Mouse (Mus musculus) limb, embryonic 10.5 days (tissue): ENCODE measurements around the gene Abcc5. TPM values are rescaled to one million over a fixed set of nuclear protein-coding genes. Genes with fewer than 3 reads are reported as not detected.

Experiments
- DNase-seq: peaks from one replicate; pipeline ENCODE4 v3.0.0-alpha.2; 2017; ENCODE audit warnings: low spot score
- H3K27ac ChIP-seq: fragments of 300-500 bp; sonication (generic); 2 replicates; pipeline ENCODE4 v1.5.1; 2016; ENCODE audit warnings: mild to moderate bottlenecking
- H3K27me3 ChIP-seq: fragments of 300-500 bp; sonication (generic); 2 replicates; pipeline ENCODE4 v1.6.1; 2016; ENCODE audit warnings: low read depth, mild to moderate bottlenecking; ENCODE audit not compliant: poor library complexity, severe bottlenecking
- H3K36me3 ChIP-seq: fragments of 300-500 bp; sonication (generic); 2 replicates; pipeline ENCODE4 v1.6.1; 2016; ENCODE audit warnings: mild to moderate bottlenecking, moderate library complexity
- H3K4me1 ChIP-seq: fragments of 300-500 bp; sonication (generic); 2 replicates; pipeline ENCODE4 v1.6.1; 2016
- H3K4me3 ChIP-seq: fragments of 300-500 bp; sonication (generic); 2 replicates; pipeline ENCODE4 v1.5.1; 2016; ENCODE audit warnings: mild to moderate bottlenecking, moderate library complexity
- H3K9me3 ChIP-seq: fragments of 300-500 bp; sonication (generic); replicated peaks from 2 replicates; pipeline ENCODE4 v1.6.1; 2016; ENCODE audit warnings: mild to moderate bottlenecking
- WGBS: fragments of 180-500 bp; shearing (Covaris S2); methylation state at CpG from one replicate; pipeline ENCODE4 v1.1.7; 2016; 5-methylcytosine and 5-hydroxymethylcytosine counted together
- polyA plus RNA-seq: library from polyadenylated mRNA; unstranded; fragments of >200 nt; fragmentation: Nextera tagmentation; extraction: Ambion mirVana; gene quantifications from 2 replicates; pipeline ENCODE4 v1.2.1, GENCODE M21; 2016

Abcc5 gene
- polyA plus RNA-seq, 1 experiment from 2014 or later: 62.0 TPM

DNA sequence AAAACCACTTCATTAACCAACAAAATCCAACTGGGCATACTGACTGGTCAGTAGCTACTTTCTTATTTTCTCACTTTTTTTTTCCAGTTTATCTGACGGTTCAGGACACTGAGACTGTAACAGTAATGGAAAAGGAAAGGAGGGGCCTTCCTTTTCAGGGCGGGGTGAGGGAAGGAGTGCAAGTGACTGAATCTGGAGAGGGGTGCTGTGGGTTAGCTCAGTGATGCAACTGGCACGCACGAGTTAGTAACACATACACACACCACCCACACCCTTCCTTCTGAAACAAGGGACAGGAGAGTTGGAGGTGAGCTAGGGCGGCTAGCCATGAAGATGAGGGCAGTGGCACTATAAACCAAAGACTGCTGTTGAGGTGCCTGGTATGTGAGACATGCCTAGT is 102.3 kb downstream of the Abcc5 start:
- H3K27me3 ChIP-seq: no peaks in the 10 kb centered on the region
- no peaks in the 10 kb centered on the region for H3K4me1 ChIP-seq
- no peak for DNase-seq
- no peak overlapping the region for H3K27ac ChIP-seq
- WGBS: 81% methylated on average over 5 of the region's 5 CpGs
- H3K9me3 ChIP-seq: no peaks in the 10 kb centered on the region
- no peak overlapping the region for H3K4me3 ChIP-seq
- H3K36me3 ChIP-seq: peaks cover 5% of the 10 kb centered on the region; the same call in 1 of the 2 replicates

DNA sequence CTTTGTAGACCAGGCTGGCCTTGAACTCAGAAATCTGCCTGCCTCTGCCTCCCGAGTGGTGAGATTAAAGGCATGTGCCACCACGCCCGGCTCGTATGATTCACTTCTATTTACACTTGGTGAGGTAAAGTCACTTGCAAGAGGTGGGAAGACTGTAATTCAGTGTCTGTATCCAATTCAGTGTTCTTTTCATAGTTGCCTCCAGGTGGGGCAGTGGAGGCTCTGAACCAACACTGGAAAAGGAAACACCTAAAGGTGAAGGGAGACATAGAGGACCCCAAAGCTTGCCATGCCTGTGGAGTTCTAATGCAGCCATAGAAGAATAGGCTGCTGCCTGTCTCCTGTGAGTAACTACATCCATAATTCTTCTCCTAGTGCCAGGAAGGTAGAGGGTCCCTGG is 103.9 kb downstream of the Abcc5 start:
- H3K27me3 ChIP-seq: no peaks in the 10 kb centered on the region
- H3K4me3 ChIP-seq: no peak overlapping the region
- 86% methylated on average over 4 of the region's 4 CpGs for WGBS
- no peak for DNase-seq
- no peak overlapping the region for H3K27ac ChIP-seq
- no peaks in the 10 kb centered on the region for H3K36me3 ChIP-seq
- no peaks in the 10 kb centered on the region for H3K4me1 ChIP-seq
- H3K9me3 ChIP-seq: no peaks in the 10 kb centered on the region

DNA sequence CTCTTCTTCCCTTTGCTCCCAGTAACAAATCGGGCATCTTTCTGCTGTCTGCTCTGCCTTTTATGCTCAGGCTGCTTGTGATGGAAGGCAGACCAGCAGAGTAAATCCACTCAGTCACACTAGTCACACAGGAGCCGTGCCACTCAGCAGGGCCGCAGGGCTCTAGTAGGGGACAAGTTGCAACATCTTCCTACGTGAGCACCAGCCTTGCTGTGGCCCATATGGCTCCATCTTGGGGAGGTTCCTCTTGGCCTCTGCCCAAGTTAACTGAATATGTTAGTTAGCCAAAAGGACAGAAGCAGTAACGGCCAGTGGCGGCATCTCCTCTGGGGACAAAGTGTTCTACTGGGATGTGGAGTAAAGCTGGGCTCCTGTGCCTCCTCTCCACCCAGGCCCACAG is 109.4 kb downstream of the Abcc5 start:
- H3K27me3 ChIP-seq: no peaks in the 10 kb centered on the region
- WGBS: 79% methylated on average over 6 of the region's 6 CpGs
- no peaks in the 10 kb centered on the region for H3K36me3 ChIP-seq
- no peak overlapping the region for H3K27ac ChIP-seq
- no peaks in the 10 kb centered on the region for H3K4me1 ChIP-seq
- no peaks in the 10 kb centered on the region for H3K9me3 ChIP-seq
- no peak for DNase-seq
- H3K4me3 ChIP-seq: no peak overlapping the region

DNA sequence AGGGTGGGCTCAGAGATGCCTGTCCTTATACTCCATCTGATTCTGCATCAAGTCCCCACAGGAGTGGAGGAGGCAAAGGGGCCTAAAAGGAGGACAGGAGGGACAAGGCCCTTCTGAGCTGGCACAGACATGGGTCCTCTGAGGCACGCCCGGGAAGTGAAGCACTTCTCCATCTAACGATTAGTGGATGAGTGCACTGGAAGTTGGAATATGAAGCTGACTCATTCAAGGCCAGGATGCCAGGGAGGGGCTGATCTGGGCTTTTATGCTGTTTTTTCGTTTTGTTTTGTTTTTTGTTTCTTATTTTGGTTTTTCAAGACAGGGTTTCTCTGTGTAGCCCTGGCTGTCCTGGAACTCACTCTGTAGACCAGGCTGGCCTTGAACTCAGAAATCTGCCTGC is 110.9 kb downstream of the Abcc5 start:
- no peaks in the 10 kb centered on the region for H3K36me3 ChIP-seq
- no peak for DNase-seq
- H3K27ac ChIP-seq: no peak overlapping the region
- no peaks in the 10 kb centered on the region for H3K9me3 ChIP-seq
- H3K4me3 ChIP-seq: no peak overlapping the region
- WGBS: 88% methylated on average over 4 of the region's 4 CpGs
- no peaks in the 10 kb centered on the region for H3K4me1 ChIP-seq
- H3K27me3 ChIP-seq: no peaks in the 10 kb centered on the region

DNA sequence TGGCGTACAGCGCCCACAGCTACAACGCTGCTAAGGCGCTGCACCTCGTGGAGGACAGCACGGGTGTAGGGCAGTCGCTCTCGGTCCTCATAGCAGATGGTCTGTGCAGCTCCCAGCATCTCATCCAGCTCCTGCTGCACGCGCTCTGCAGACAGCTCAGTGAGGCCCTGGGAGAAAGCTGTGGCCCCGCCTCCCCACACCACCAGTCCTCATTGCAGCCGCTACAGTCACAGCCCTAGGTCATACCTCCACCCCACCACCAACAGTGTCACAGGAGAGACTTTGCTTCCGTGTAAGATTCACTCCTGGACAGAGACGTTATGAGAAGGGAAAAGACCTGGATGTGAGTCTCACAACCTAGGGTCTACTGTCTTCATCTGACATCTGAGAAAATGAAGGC is 113.9 kb downstream of the Abcc5 start:
- Histone ChIP-seq H3K4me1 (no peaks in the 10 kb centered on the region; the same call in 1 of the 2 replicates), H3K36me3 (no peaks in the 10 kb centered on the region), H3K9me3 (no peaks in the 10 kb centered on the region), H3K27me3 (no peaks in the 10 kb centered on the region), H3K27ac (no peak overlapping the region), H3K4me3 (no peak overlapping the region)
- WGBS: 66% methylated on average over 14 of the region's 14 CpGs
- DNase-seq: no peak

DNA sequence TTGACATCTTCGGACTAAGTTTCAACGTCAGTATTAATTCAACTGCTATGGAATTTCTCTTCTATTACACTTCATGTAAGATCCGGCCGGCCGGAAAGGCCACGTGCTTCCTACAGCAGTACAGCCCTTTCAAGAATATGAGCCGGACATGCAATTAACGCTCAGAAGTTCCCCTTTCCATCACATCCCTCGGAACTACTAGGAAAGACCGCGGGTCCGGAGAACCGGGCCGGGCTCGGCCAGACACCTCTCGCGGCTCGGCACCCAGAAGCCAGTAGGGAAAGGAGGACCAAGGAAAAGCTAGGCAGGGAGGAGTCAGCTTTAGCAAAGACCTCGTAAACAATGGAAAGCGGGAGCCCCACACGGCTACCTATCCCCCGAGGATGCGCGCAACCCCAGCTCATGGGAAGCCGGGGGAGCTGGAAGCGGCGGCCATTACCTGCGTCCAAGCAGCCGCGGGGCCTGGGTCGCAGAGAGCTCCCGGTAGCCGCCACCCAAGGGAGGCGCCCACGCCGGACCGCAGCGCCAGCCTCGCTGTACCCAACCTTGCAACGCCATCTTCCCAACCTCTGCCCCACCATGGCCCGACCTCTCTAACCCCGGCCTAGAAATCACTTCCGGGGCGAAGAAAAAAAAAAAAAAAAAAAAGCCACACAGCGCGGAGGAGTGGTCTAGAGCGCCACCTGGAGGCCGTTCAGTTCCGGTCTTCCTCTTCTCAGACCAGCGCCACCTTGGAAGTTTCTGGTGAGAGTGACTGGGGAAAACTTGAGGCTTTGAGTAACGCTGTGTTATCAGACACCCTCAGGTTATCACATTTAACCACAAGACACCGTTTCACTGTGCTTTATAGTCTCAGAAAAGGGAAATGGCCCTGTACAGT is 124.2 kb downstream of the Abcc5 start, which contains the start of gene Parl:
Gene Parl (minus strand): TSS at position 618 of the 880 bp plus-strand sequence.
- Histone ChIP-seq H3K4me1 (peaks cover 16% of the 10 kb centered on the region), H3K4me3 (peak within 1 kb of the TSS; percentile 91), H3K9me3 (no peaks in the 10 kb centered on the region), H3K27me3 (no peaks in the 10 kb centered on the region), H3K27ac (peak within 1 kb of the TSS; percentile 93), H3K36me3 (peaks cover 20% of the 10 kb centered on the region)
- WGBS: under 1% methylated on average over 52 of the region's 52 CpGs
- peak; percentile 94 for DNase-seq

DNA sequence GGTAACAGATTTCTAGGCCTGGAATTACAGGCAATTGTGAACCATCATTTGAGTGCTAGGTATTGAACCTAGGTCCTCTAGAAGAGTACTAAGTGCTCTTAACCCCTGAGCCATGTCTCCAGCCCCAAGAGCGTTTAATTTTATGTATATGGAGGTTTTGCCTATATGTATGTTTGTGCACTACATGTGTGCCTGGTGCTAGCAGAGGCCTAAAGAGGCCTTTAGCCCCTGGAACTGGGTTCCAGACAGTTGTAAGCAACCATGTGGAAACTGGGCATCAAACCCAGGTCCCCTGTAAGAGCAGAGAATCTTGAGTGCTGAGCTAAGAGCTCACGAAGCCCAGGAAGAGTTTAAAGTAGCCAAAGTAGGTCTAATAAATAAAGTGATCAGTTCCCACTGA is 126.1 kb downstream of the Abcc5 start:
- Histone ChIP-seq H3K9me3 (no peaks in the 10 kb centered on the region), H3K4me3 (no peak overlapping the region), H3K27me3 (no peaks in the 10 kb centered on the region), H3K4me1 (peaks cover 16% of the 10 kb centered on the region), H3K36me3 (peaks cover 40% of the 10 kb centered on the region), H3K27ac (no peak overlapping the region)
- 96% methylated on average over 2 of the region's 2 CpGs for WGBS
- no peak for DNase-seq

Other genes with a start within 250 kb of the Abcc5 start
- gene Map6d1, start 185.0 kb downstream of the Abcc5 start, polyA plus RNA-seq: 0.75 and 0.89 TPM in 2 replicates
- gene Parl, start 124.0 kb downstream of the Abcc5 start, polyA plus RNA-seq: 131 and 157 TPM in 2 replicates
- not detected in 2 replicates for gene Cyp2ab1, start 101.0 kb downstream of the Abcc5 start, polyA plus RNA-seq
- gene Eif2b5, start 72.4 kb upstream of the Abcc5 start, polyA plus RNA-seq: 164 and 173 TPM in 2 replicates
- 28.6 and 33.5 TPM in 2 replicates for gene Dvl3, start 90.6 kb upstream of the Abcc5 start, polyA plus RNA-seq
- gene Ap2m1, start 109.1 kb upstream of the Abcc5 start, polyA plus RNA-seq: 536 and 586 TPM in 2 replicates
- 49.7 and 61.9 TPM in 2 replicates for gene Abcf3, start 122.2 kb upstream of the Abcc5 start, polyA plus RNA-seq
- gene Vwa5b2, start 163.1 kb upstream of the Abcc5 start, polyA plus RNA-seq: 0.30 and 0.46 TPM in 2 replicates
- 48.1 and 56.1 TPM in 2 replicates for gene Eef1akmt4, start 185.2 kb upstream of the Abcc5 start, polyA plus RNA-seq
- not detected in 2 replicates for gene Gm49333, start 185.2 kb upstream of the Abcc5 start, polyA plus RNA-seq
- gene Alg3, start 185.3 kb upstream of the Abcc5 start, polyA plus RNA-seq: 54.5 and 62.4 TPM in 2 replicates
- 0.50 and 0.79 TPM in 2 replicates for gene Camk2n2, start 194.9 kb upstream of the Abcc5 start, polyA plus RNA-seq
- gene Ece2, start 203.4 kb upstream of the Abcc5 start, polyA plus RNA-seq: 1.9 and 2.6 TPM in 2 replicates
- 517 and 538 TPM in 2 replicates for gene Psmd2, start 225.3 kb upstream of the Abcc5 start, polyA plus RNA-seq
- gene Eif4g1, start 241.9 kb upstream of the Abcc5 start, polyA plus RNA-seq: 267 and 277 TPM in 2 replicates